Mouse (Mus musculus): ENCODE results near the gene Osbpl2.

DNA sequence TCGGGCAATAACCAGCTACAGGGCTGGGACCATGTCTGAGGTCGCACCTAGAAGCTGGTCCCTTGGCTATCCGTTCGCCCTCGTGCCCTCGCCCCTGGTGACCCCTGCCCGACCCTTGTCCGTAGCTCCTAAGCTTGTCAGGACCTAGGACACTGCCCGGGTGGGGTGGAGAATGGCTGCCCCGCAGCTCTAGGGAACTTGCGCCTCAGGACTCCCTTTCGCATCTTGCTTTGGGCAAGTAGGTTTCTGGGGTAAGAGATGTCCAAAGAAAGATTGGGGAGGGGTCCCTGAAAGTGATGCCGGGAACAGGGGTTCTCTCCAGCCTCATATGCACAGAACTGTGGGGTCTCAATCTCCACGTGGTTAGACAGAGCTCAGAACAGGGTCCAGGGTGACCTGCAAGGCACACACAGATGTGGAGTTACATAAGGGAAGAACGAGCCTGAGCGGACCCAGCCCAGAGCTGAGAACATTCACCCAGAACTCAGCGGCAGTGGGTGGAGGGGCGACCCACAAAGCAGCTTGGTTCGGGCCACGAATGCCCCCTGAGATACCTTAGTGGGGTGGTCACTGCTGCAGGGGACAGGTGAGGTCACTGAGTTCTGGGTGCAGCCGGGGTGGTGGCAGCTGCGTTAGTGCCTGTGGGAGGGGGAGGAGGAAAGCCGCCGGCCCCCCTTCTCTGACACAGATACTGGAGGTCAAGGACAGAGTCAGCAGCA, 14.3 kb upstream of the Osbpl2 start:
- TF ChIP-seq CTCF (IDR thresholded peaks at IDR 0.05; ENCODE audit: control insufficient read depth, insufficient read depth, low read length): no peak
- TF ChIP-seq POLR2A (IDR thresholded peaks at IDR 0.05; ENCODE audit: borderline replicate concordance, control insufficient read depth, low read depth, low read length): no peak

Data from bone marrow, adult 2 months (tissue).